Mouse (Mus musculus) CH12.LX (cell line): ENCODE measurements around the gene Slc9a9.

Source experiments
- MAX ChIP-seq: IDR thresholded peaks from 2 replicates; pipeline ENCODE4 v1.6.1; 2011; ENCODE audit warnings: low read length, improper control_type of control experiment
- POLR2A ChIP-seq: IDR thresholded peaks from 2 replicates; pipeline ENCODE4 v1.6.1; 2011; ENCODE audit warnings: low read depth, mild to moderate bottlenecking, improper control_type of control experiment, low read length
- RAD21 ChIP-seq: IDR thresholded peaks from 2 replicates; pipeline ENCODE4 v1.6.1; 2011; ENCODE audit warnings: low read depth, mild to moderate bottlenecking, low read length, improper control_type of control experiment, moderate library complexity

GRCm38 (mm10) chr9:94686380-94686779, 16.7 kb downstream of the Slc9a9 start:
- TF ChIP-seq POLR2A (no peak), RAD21 (no peak), MAX (no peak)
